Mouse (Mus musculus): ENCODE measurements around the gene Gm42715.

DNA sequence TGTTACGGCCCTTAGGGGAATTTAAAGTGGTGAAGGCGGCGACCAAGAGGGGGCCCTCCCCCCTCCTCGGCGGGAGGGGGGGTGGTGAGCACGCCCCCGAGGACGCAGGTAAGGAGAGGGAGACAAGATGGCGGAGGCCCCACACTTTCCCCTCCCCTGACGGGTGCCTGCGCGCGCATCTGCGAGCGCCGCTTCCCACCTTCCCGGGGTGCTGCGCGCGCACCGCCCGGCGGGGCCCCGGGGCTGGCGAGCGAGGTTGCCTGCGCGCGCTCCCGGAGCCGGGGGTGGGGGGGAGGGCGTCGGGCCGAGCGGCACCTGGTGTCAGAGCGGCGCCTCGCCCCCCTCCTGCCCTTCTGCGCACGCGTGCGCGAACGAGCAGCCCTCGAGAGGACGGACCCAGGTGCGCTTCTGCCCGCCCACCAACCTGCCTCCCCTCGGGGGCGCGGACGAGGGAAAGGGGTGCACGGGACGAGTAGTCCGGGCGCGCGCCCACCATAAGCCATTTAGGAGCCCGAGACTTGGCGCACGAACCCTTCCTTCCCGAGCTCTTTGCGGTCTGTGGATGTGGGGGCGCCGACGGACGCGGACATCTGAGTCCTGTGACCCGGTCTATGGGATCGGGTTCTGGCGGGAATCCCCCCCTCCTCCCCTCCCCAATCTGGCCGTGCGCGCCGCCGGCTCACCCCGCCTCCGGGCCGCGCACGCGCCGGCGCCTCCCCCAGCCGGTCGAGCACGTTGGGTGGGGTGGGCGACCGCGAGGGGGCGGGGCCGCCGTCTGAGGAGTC, 7.0 kb upstream of the Gm42715 start:
- TF ChIP-seq GATA1 (IDR thresholded peaks at IDR 0.05; ENCODE audit: borderline replicate concordance, low read length) = no peak
- no peak for TF ChIP-seq FLI1 (IDR thresholded peaks at IDR 0.05; ENCODE audit: low read length)
